Mouse (Mus musculus) hindbrain, embryonic 13.5 days (tissue): ENCODE measurements around the gene Tpcn2. TPM values are rescaled to one million over a fixed set of nuclear protein-coding genes. Genes with fewer than 3 reads are reported as not detected.

Experiments
- ATAC-seq: fragments of 200-750 bp; cut with Nextera tagmentation; 2 replicates; pipeline ENCODE4 v1.8.0; 2017; ENCODE audit warnings: moderate TSS enrichment; ENCODE audit not compliant: low FRiP score
- H3K27ac ChIP-seq: fragments of 300-500 bp; sonication (generic); 2 replicates; pipeline ENCODE4 v1.5.1; 2015; ENCODE audit warnings: inconsistent platforms, mild to moderate bottlenecking, moderate library complexity
- H3K27me3 ChIP-seq: fragments of 300-500 bp; sonication (generic); 2 replicates; pipeline ENCODE4 v1.6.1; 2015; ENCODE audit warnings: mild to moderate bottlenecking, inconsistent platforms
- H3K36me3 ChIP-seq: fragments of 300-500 bp; sonication (generic); 2 replicates; pipeline ENCODE4 v1.6.1; 2015; ENCODE audit warnings: mild to moderate bottlenecking, inconsistent platforms
- H3K4me1 ChIP-seq: fragments of 300-500 bp; sonication (generic); replicated peaks from 2 replicates; pipeline ENCODE4 v1.6.1; 2015; ENCODE audit warnings: inconsistent platforms
- H3K4me2 ChIP-seq: fragments of 300-500 bp; sonication (generic); 2 replicates; pipeline ENCODE4 v1.6.1; 2015; ENCODE audit warnings: inconsistent platforms, mild to moderate bottlenecking, moderate library complexity
- H3K4me3 ChIP-seq: fragments of 300-500 bp; sonication (generic); 2 replicates; pipeline ENCODE4 v1.5.1; 2015; ENCODE audit warnings: mild to moderate bottlenecking, inconsistent platforms
- H3K9ac ChIP-seq: fragments of 300-500 bp; sonication (generic); 2 replicates; pipeline ENCODE4 v1.6.1; 2015; ENCODE audit warnings: mild to moderate bottlenecking, inconsistent platforms
- H3K9me3 ChIP-seq: fragments of 300-500 bp; sonication (generic); 2 replicates; pipeline ENCODE4 v1.6.1; 2016; ENCODE audit warnings: inconsistent platforms
- WGBS: fragments of 180-500 bp; shearing (Covaris S2); methylation state at CpG from one replicate; pipeline ENCODE4 v1.1.7; 2015; 5-methylcytosine and 5-hydroxymethylcytosine counted together
- polyA plus RNA-seq: library from polyadenylated mRNA; unstranded; fragments of >200 nt; fragmentation: Nextera tagmentation; extraction: Ambion mirVana; gene quantifications from 2 replicates; pipeline ENCODE4 v1.2.1, GENCODE M21; 2015

The Tpcn2 gene
- polyA plus RNA-seq, 1 experiment from 2014 or later: 3.3 TPM

- Histone ChIP-seq H3K9me3 (no peaks in the 10 kb centered on the region), H3K4me1 (peaks cover 16% of the 10 kb centered on the region), H3K9ac (no peak overlapping the region), H3K27ac (peak overlapping the region; percentile 41), H3K36me3 (no peaks in the 10 kb centered on the region), H3K4me2 (no peak overlapping the region), H3K4me3 (no peak overlapping the region), H3K27me3 (0 out of 2 replicates have a peak, but pooled peaks cover 3% of the 10 kb centered on the region)
- no peak for ATAC-seq
- 14% methylated on average over 13 of the region's 13 CpGs for WGBS
These were observed 124.2 kb downstream of the Tpcn2 start for GRCm38 (mm10) chr7:145159283-145160240.

GRCm38 (mm10) chr7:145155666-145156065, 128.1 kb downstream of the Tpcn2 start:
- H3K27ac ChIP-seq: no peak overlapping the region
- H3K9ac ChIP-seq: no peak overlapping the region
- peaks cover 16% of the 10 kb centered on the region for H3K4me1 ChIP-seq
- no peak for ATAC-seq
- H3K9me3 ChIP-seq: no peaks in the 10 kb centered on the region
- no peaks in the 10 kb centered on the region for H3K36me3 ChIP-seq
- H3K4me2 ChIP-seq: no peak overlapping the region
- no peak overlapping the region for H3K4me3 ChIP-seq
- H3K27me3 ChIP-seq: no peaks in the 10 kb centered on the region
- WGBS: 82% methylated on average over 4 of the region's 4 CpGs

- Histone ChIP-seq H3K36me3 (no peaks in the 10 kb centered on the region), H3K4me1 (peaks cover 3% of the 10 kb centered on the region), H3K27me3 (0 out of 2 replicates have a peak, but pooled peaks cover 1% of the 10 kb centered on the region), H3K4me3 (no peak overlapping the region), H3K27ac (no peak overlapping the region), H3K9me3 (no peaks in the 10 kb centered on the region), H3K4me2 (no peak overlapping the region), H3K9ac (no peak overlapping the region)
- no peak for ATAC-seq
- WGBS: 77% methylated on average over 1 of the region's 1 CpGs
These were observed 129.7 kb downstream of the Tpcn2 start for GRCm38 (mm10) chr7:145154066-145154465.

GRCm38 (mm10) chr7:145151845-145152244, 132.0 kb downstream of the Tpcn2 start:
- H3K4me3 ChIP-seq: no peak overlapping the region
- H3K27me3 ChIP-seq: 0 out of 2 replicates have a peak, but pooled peaks cover 2% of the 10 kb centered on the region
- H3K4me2 ChIP-seq: no peak overlapping the region
- H3K27ac ChIP-seq: no peak overlapping the region
- no peaks in the 10 kb centered on the region for H3K4me1 ChIP-seq
- H3K9me3 ChIP-seq: 0 out of 2 replicates have a peak, but pooled peaks cover 2% of the 10 kb centered on the region
- H3K9ac ChIP-seq: no peak overlapping the region
- WGBS: 70% methylated on average over 3 of the region's 3 CpGs
- ATAC-seq: no peak
- no peaks in the 10 kb centered on the region for H3K36me3 ChIP-seq

- no peak for ATAC-seq
- no peak overlapping the region for H3K4me2 ChIP-seq
- H3K9ac ChIP-seq: no peak overlapping the region
- H3K9me3 ChIP-seq: 0 out of 2 replicates have a peak, but pooled peaks cover 2% of the 10 kb centered on the region
- H3K27me3 ChIP-seq: 0 out of 2 replicates have a peak, but pooled peaks cover 2% of the 10 kb centered on the region
- H3K4me3 ChIP-seq: no peak overlapping the region
- whole genome bisulfite sequencing: 93% methylated on average over 4 of the region's 4 CpGs
- H3K27ac ChIP-seq: no peak overlapping the region
- no peaks in the 10 kb centered on the region for H3K36me3 ChIP-seq
- H3K4me1 ChIP-seq: 0 out of 2 replicates have a peak, but pooled peaks cover 1% of the 10 kb centered on the region
These were observed 134.9 kb downstream of the Tpcn2 start for GRCm38 (mm10) chr7:145148902-145149301.

GRCm38 (mm10) chr7:145147973-145148698, 135.7 kb downstream of the Tpcn2 start:
- Histone ChIP-seq H3K4me3 (no peak overlapping the region), H3K9ac (no peak overlapping the region), H3K4me2 (no peak overlapping the region), H3K9me3 (0 out of 2 replicates have a peak, but pooled peaks cover 2% of the 10 kb centered on the region), H3K36me3 (no peaks in the 10 kb centered on the region), H3K27ac (no peak overlapping the region), H3K27me3 (0 out of 2 replicates have a peak, but pooled peaks cover 2% of the 10 kb centered on the region), H3K4me1 (0 out of 2 replicates have a peak, but pooled peaks cover 7% of the 10 kb centered on the region)
- no peak for ATAC-seq
- WGBS: 75% methylated on average over 5 of the region's 5 CpGs

GRCm38 (mm10) chr7:145146252-145146930, 137.4 kb downstream of the Tpcn2 start:
- H3K36me3 ChIP-seq: no peaks in the 10 kb centered on the region
- H3K9ac ChIP-seq: no peak overlapping the region
- H3K4me1 ChIP-seq: 0 out of 2 replicates have a peak, but pooled peaks cover 7% of the 10 kb centered on the region
- H3K4me2 ChIP-seq: no peak overlapping the region
- 0 out of 2 replicates have a peak, but pooled peaks cover 2% of the 10 kb centered on the region for H3K27me3 ChIP-seq
- no peak overlapping the region for H3K4me3 ChIP-seq
- 0 out of 2 replicates have a peak, but pooled peaks cover 2% of the 10 kb centered on the region for H3K9me3 ChIP-seq
- no peak overlapping the region for H3K27ac ChIP-seq
- ATAC-seq: no peak

GRCm38 (mm10) chr7:145143502-145144070, 140.2 kb downstream of the Tpcn2 start:
- H3K4me1 ChIP-seq: 0 out of 2 replicates have a peak, but pooled peaks cover 7% of the 10 kb centered on the region
- H3K27me3 ChIP-seq: no peaks in the 10 kb centered on the region
- no peak overlapping the region for H3K4me2 ChIP-seq
- no peak for ATAC-seq
- H3K9ac ChIP-seq: no peak overlapping the region
- H3K4me3 ChIP-seq: no peak overlapping the region
- no peak overlapping the region for H3K27ac ChIP-seq
- peaks cover 13% of the 10 kb centered on the region; the same call in 1 of the 2 replicates for H3K9me3 ChIP-seq
- H3K36me3 ChIP-seq: no peaks in the 10 kb centered on the region
- 70% methylated on average over 3 of the region's 3 CpGs for WGBS

GRCm38 (mm10) chr7:145140656-145141055, 143.2 kb downstream of the Tpcn2 start:
- Histone ChIP-seq H3K4me2 (no peak overlapping the region), H3K36me3 (no peaks in the 10 kb centered on the region), H3K9ac (no peak overlapping the region), H3K9me3 (peaks cover 14% of the 10 kb centered on the region; the same call in 1 of the 2 replicates), H3K4me3 (no peak overlapping the region), H3K27me3 (no peaks in the 10 kb centered on the region), H3K27ac (no peak overlapping the region), H3K4me1 (0 out of 2 replicates have a peak, but pooled peaks cover 7% of the 10 kb centered on the region)
- 74% methylated on average over 2 of the region's 2 CpGs for WGBS
- ATAC-seq: no peak

GRCm38 (mm10) chr7:145139576-145139975, 144.2 kb downstream of the Tpcn2 start:
- ATAC-seq: no peak
- no peak overlapping the region for H3K4me3 ChIP-seq
- H3K9me3 ChIP-seq: peaks cover 14% of the 10 kb centered on the region; the same call in 1 of the 2 replicates
- 0 out of 2 replicates have a peak, but pooled peaks cover 7% of the 10 kb centered on the region for H3K4me1 ChIP-seq
- no peak overlapping the region for H3K27ac ChIP-seq
- no peaks in the 10 kb centered on the region for H3K36me3 ChIP-seq
- no peak overlapping the region for H3K9ac ChIP-seq
- no peaks in the 10 kb centered on the region for H3K27me3 ChIP-seq
- H3K4me2 ChIP-seq: no peak overlapping the region
- 91% methylated on average over 3 of the region's 3 CpGs for WGBS

GRCm38 (mm10) chr7:145139100-145139499, 144.7 kb downstream of the Tpcn2 start:
- Histone ChIP-seq H3K9me3 (peaks cover 14% of the 10 kb centered on the region; the same call in 1 of the 2 replicates), H3K9ac (no peak overlapping the region), H3K27me3 (no peaks in the 10 kb centered on the region), H3K4me3 (no peak overlapping the region), H3K36me3 (no peaks in the 10 kb centered on the region), H3K4me1 (0 out of 2 replicates have a peak, but pooled peaks cover 7% of the 10 kb centered on the region), H3K4me2 (no peak overlapping the region), H3K27ac (no peak overlapping the region)
- no peak for ATAC-seq
- 74% methylated on average over 1 of the region's 1 CpGs for WGBS
